Mouse (Mus musculus): ENCODE measurements around the gene Zfp57.
"Not testable (repeated sequence)": the region's sequence is repeated elsewhere in the genome, so short reads cannot be mapped to it uniquely, and the experiment has no call there.

Gene Zfp57

GRCm38 (mm10) chr17:36997033-36997735, 3.8 kb upstream of the Zfp57 start:
- peak; percentile 61 for DNase-seq

GRCm38 (mm10) chr17:36998477-36998876, 2.5 kb upstream of the Zfp57 start:
- no peak for DNase-seq

- DNase-seq: peak; percentile 43
These were observed 1.7 kb downstream of the Zfp57 start for GRCm38 (mm10) chr17:37002364-37003330.

- DNase-seq: no peak
These were observed 2.4 kb downstream of the Zfp57 start for GRCm38 (mm10) chr17:37003366-37003765.

DNA sequence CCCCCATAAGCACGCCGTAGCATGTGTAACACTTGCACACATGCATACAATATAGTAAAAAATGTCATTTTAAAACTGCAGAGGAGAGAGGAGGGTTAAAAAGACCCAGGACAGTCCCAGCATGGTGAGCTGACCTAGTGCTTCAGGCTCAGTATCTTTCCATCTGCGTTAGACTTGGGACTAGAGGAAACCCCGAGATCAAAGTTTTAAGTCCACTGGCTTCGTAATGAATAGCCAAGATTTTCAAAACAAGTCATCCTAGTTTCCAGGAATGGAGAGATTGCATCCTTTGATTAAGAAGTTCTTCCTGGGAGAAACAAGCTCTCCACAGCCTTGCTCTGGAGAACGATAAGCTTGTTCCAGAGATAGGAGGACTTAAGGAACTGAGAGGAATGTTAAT, 7.2 kb downstream of the Zfp57 start:
- no peak for DNase-seq

GRCm38 (mm10) chr17:37009460-37010042, 8.6 kb downstream of the Zfp57 start:
- no peak for DNase-seq

- no peak for DNase-seq
These were observed 10.8 kb downstream of the Zfp57 start for GRCm38 (mm10) chr17:37011719-37012118.

GRCm38 (mm10) chr17:37012141-37012540, 11.2 kb downstream of the Zfp57 start:
- DNase-seq: no peak

- no peak for DNase-seq
These were observed 15.4 kb downstream of the Zfp57 start for GRCm38 (mm10) chr17:37016333-37016732.

GRCm38 (mm10) chr17:37018328-37018727, 17.4 kb downstream of the Zfp57 start:
- DNase-seq: no peak

GRCm38 (mm10) chr17:37019242-37019641, 18.3 kb downstream of the Zfp57 start:
- DNase-seq: not testable (repeated sequence)

DNA sequence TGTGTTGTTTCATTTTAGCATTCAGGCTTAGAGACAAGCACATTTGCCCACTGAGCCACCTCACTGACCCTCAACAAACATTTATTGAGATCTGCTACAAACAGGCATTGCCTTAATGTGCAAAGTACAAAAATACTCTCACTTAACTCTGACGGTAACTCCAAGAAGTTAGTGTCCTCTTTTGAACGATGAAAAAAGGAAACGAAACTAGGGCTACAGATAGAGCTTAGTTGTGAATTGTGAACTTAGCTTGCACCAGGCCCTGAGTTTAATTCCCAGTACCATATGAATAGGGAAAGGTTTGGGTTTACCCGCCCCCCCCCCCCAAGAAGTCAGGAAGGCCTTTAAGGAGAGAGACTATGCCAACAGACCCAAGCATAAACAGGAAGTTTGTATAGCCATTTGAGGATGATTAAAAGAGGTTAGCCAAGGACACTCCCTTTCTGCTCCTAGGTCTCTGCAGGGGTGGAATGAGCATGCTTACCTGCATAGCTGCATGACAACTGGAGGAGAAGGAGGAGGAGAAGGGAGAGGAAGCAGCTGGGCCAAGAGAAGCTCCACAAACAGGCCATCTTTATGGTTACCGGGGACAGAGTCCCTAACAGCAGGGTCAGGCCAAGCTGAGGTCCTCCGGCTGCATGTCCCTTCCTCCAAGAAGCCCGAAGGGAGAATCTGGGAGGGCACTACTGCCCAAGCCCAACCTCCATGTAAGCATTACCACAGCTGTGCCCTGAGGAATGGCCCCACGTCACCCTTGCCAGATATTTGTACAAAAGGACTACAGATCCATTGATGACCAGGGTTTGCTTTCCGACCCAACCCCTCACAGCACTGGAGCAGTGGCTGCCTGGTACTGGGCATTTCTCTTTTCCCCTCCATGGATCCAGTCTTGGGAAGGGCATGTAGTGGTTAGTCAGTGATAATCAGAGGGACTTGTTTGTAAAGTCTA, 21.9 kb downstream of the Zfp57 start, which contains the start of gene Mog:
TSS of gene Mog (minus strand) at position 771 of the 949 bp plus-strand sequence.
- no peak for DNase-seq

GRCm38 (mm10) chr17:37026425-37026824, 25.5 kb downstream of the Zfp57 start:
- no peak for DNase-seq

DNA sequence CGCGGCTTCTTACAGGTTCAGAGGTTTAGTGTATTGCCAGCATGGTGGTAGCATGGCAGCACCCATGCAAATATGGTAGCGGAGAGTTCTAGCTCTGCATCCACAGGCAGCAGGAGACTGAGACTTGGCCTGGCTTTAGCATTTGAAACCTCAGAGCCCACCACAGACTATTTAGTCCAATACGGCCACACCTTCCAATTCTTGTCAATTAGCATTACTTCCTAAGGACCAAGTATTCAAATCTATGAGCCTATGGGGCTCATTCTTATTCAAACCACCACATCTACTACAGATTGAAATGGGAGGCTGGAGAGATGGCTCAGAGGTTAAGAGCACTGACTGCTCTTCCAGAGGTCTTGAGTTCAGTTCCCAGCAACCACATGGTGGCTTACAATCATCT, 26.5 kb downstream of the Zfp57 start:
- no peak for DNase-seq

GRCm38 (mm10) chr17:37028212-37028611, 27.2 kb downstream of the Zfp57 start:
- DNase-seq: no peak

GRCm38 (mm10) chr17:37028683-37029120, 27.7 kb downstream of the Zfp57 start:
- DNase-seq: peak; percentile 88

GRCm38 (mm10) chr17:37029162-37029561, 28.2 kb downstream of the Zfp57 start:
- no peak for DNase-seq

GRCm38 (mm10) chr17:37039127-37039894, 38.3 kb downstream of the Zfp57 start:
- no peak for DNase-seq

- no peak for DNase-seq
These were observed 43.8 kb downstream of the Zfp57 start for GRCm38 (mm10) chr17:37044651-37045244.

DNA sequence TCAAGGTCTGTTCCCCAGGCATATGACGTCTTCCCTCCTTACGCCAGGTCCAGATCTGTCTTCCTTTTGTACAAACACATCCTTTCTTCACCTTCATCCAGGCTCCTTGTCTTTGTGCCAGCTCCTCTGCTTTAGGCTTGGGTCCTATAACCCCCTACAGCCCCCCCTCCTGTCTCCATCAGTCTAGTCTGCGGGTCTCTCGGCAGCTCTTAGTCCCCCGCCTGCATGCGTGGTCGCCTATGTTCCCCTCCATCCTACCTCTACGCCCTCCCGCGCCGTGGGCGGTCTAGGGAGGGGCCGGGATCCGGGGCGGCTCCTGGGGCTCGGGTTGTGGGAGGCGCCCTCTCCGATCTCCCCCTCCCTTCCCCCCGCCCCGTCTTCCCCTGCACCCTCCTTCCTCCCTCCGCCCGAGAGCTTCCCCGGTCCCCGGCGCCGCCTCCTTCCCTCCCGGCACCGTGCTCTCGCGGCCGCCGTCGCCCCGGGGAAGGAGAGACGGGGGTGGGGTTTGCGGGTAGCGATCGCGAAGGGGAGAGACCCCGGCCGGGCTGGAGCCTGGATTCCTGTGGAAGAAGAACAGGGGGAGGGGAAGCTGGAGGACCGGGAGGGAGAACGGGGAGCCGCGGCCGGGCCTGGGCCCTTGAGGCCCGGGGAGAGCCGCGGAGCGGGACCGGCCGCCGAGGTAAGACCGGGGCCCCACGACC, 44.8 kb downstream of the Zfp57 start, which contains the start of gene Gabbr1:
TSS of gene Gabbr1 (plus strand) at position 356 of the 701 bp plus-strand sequence.
- DNase-seq: peak; percentile 68

Measured in kidney, adult 11 months (tissue).